Mouse (Mus musculus) B cell, adult 62 days (primary cell): Measurements from ENCODE around the gene Rpl22l1. TPM values are rescaled to one million over a fixed set of nuclear protein-coding genes. Genes with fewer than 3 reads are reported as not detected.

Source experiments
- total RNA-seq: library from RNA; stranded (reverse); gene quantifications from 4 replicates; pipeline ENCODE4 v1.2.4, GENCODE M21; 2023

Gene Rpl22l1
- 341 to 387 TPM (median 359 TPM) in 4 replicates for total RNA-seq

GRCm38 (mm10) chr3:28805301-28806097 lies at the start of gene Rpl22l1:
TSS of gene Rpl22l1 (plus strand) at chr3:28805436.

GRCm38 (mm10) chr3:28780994-28781393 lies 24.2 kb upstream of the Rpl22l1 start, which contains the start of gene Eif5a2:
TSS of gene Eif5a2 (plus strand) at chr3:28781276.

Other genes starting within 250 kb of the Rpl22l1 start
- gene Slc2a2, start 107.5 kb upstream of the Rpl22l1 start, total RNA-seq = not detected in 4 replicates
- gene Eif5a2, start 24.2 kb upstream of the Rpl22l1 start, total RNA-seq = 3.8 to 4.8 TPM (median 4.6 TPM) in 4 replicates
- gene Gm1527, start 87.2 kb downstream of the Rpl22l1 start, total RNA-seq = not detected in 4 replicates